Mouse (Mus musculus): ENCODE measurements around the gene Arhgef7. TPM values are rescaled to one million over a fixed set of nuclear protein-coding genes. Genes with fewer than 3 reads are reported as not detected.

Gene Arhgef7
- polyA plus RNA-seq, 1 experiment from 2014 or later, result 46.4 TPM

GRCm38 (mm10) chr8:11752338-11752737 lies 24.8 kb downstream of the Arhgef7 start:
- Histone ChIP-seq H3K4me1 (ENCODE audit: control insufficient read depth, insufficient read depth, low read length) (peaks cover 41% of the 10 kb centered on the region), H3K36me3 (ENCODE audit: control insufficient read depth, insufficient read depth, low read length) (no peaks in the 10 kb centered on the region), H3K27ac (ENCODE audit: low read depth, low read length) (no peak overlapping the region), H3K4me3 (ENCODE audit: low read depth, low read length) (no peak overlapping the region), H3K9ac (ENCODE audit: low read depth, low read length) (no peak overlapping the region), H3K27me3 (ENCODE audit: control insufficient read depth, insufficient read depth, low read length) (no peaks in the 10 kb centered on the region), H3K9me3 (replicated peaks; ENCODE audit: control insufficient read depth, low read length) (no peaks in the 10 kb centered on the region), H3K4me2 (no peak overlapping the region)
- ATAC-seq (replicated peaks; ENCODE audit: insufficient number of reproducible peaks, low FRiP score, low TSS enrichment), result no peak
- WGBS (ENCODE audit: insufficient replicate concordance), result 69% methylated on average over 3 of the region's 3 CpGs

GRCm38 (mm10) chr8:11753155-11753941 lies 25.8 kb downstream of the Arhgef7 start:
- no peak overlapping the region for H3K9ac ChIP-seq (ENCODE audit: low read depth, low read length)
- peaks cover 34% of the 10 kb centered on the region for H3K4me1 ChIP-seq (ENCODE audit: control insufficient read depth, insufficient read depth, low read length)
- H3K27ac ChIP-seq (ENCODE audit: low read depth, low read length), result no peak overlapping the region
- WGBS (ENCODE audit: insufficient replicate concordance), result 57% methylated on average over 11 of the region's 11 CpGs
- H3K36me3 ChIP-seq (ENCODE audit: control insufficient read depth, insufficient read depth, low read length), result no peaks in the 10 kb centered on the region
- no peak for ATAC-seq (replicated peaks; ENCODE audit: insufficient number of reproducible peaks, low FRiP score, low TSS enrichment)
- no peak overlapping the region for H3K4me2 ChIP-seq
- no peaks in the 10 kb centered on the region for H3K27me3 ChIP-seq (ENCODE audit: control insufficient read depth, insufficient read depth, low read length)
- H3K4me3 ChIP-seq (ENCODE audit: low read depth, low read length), result no peak overlapping the region
- no peaks in the 10 kb centered on the region for H3K9me3 ChIP-seq (replicated peaks; ENCODE audit: control insufficient read depth, low read length)

GRCm38 (mm10) chr8:11754723-11755122 lies 27.2 kb downstream of the Arhgef7 start:
- H3K4me2 ChIP-seq, result no peak overlapping the region
- H3K9me3 ChIP-seq (replicated peaks; ENCODE audit: control insufficient read depth, low read length), result no peaks in the 10 kb centered on the region
- H3K27ac ChIP-seq (ENCODE audit: low read depth, low read length), result no peak overlapping the region
- H3K9ac ChIP-seq (ENCODE audit: low read depth, low read length), result no peak overlapping the region
- ATAC-seq (replicated peaks; ENCODE audit: insufficient number of reproducible peaks, low FRiP score, low TSS enrichment), result no peak
- no peaks in the 10 kb centered on the region for H3K27me3 ChIP-seq (ENCODE audit: control insufficient read depth, insufficient read depth, low read length)
- H3K36me3 ChIP-seq (ENCODE audit: control insufficient read depth, insufficient read depth, low read length), result no peaks in the 10 kb centered on the region
- H3K4me1 ChIP-seq (ENCODE audit: control insufficient read depth, insufficient read depth, low read length), result peaks cover 32% of the 10 kb centered on the region
- no peak overlapping the region for H3K4me3 ChIP-seq (ENCODE audit: low read depth, low read length)

- WGBS (ENCODE audit: insufficient replicate concordance), result 17% methylated on average over 5 of the region's 5 CpGs
- ATAC-seq (replicated peaks; ENCODE audit: insufficient number of reproducible peaks, low FRiP score, low TSS enrichment), result no peak
- H3K4me2 ChIP-seq, result no peak overlapping the region
- H3K4me1 ChIP-seq (ENCODE audit: control insufficient read depth, insufficient read depth, low read length), result peaks cover 24% of the 10 kb centered on the region
- H3K9ac ChIP-seq (ENCODE audit: low read depth, low read length), result no peak overlapping the region
- H3K9me3 ChIP-seq (replicated peaks; ENCODE audit: control insufficient read depth, low read length), result no peaks in the 10 kb centered on the region
- H3K27ac ChIP-seq (ENCODE audit: low read depth, low read length), result no peak overlapping the region
- no peaks in the 10 kb centered on the region for H3K36me3 ChIP-seq (ENCODE audit: control insufficient read depth, insufficient read depth, low read length)
- no peak overlapping the region for H3K4me3 ChIP-seq (ENCODE audit: low read depth, low read length)
- no peaks in the 10 kb centered on the region for H3K27me3 ChIP-seq (ENCODE audit: control insufficient read depth, insufficient read depth, low read length)
These were observed 28.4 kb downstream of the Arhgef7 start for GRCm38 (mm10) chr8:11755873-11756272.

GRCm38 (mm10) chr8:11757568-11758481 lies 30.3 kb downstream of the Arhgef7 start:
- ATAC-seq (replicated peaks; ENCODE audit: insufficient number of reproducible peaks, low FRiP score, low TSS enrichment), result peak; percentile 89
- Histone ChIP-seq H3K9me3 (replicated peaks; ENCODE audit: control insufficient read depth, low read length) (no peaks in the 10 kb centered on the region), H3K27ac (ENCODE audit: low read depth, low read length) (peak overlapping the region; percentile 81), H3K4me2 (peak overlapping the region; percentile 88), H3K36me3 (ENCODE audit: control insufficient read depth, insufficient read depth, low read length) (no peaks in the 10 kb centered on the region), H3K9ac (ENCODE audit: low read depth, low read length) (peak overlapping the region; percentile 89), H3K27me3 (ENCODE audit: control insufficient read depth, insufficient read depth, low read length) (no peaks in the 10 kb centered on the region), H3K4me3 (ENCODE audit: low read depth, low read length) (peak overlapping the region; percentile 92), H3K4me1 (ENCODE audit: control insufficient read depth, insufficient read depth, low read length) (peaks cover 23% of the 10 kb centered on the region)
- WGBS (ENCODE audit: insufficient replicate concordance), result 3% methylated on average over 55 of the region's 59 CpGs

GRCm38 (mm10) chr8:11758482-11759281 lies 31.2 kb downstream of the Arhgef7 start:
- peak overlapping the region; percentile 92 for H3K4me3 ChIP-seq (ENCODE audit: low read depth, low read length)
- no peaks in the 10 kb centered on the region for H3K27me3 ChIP-seq (ENCODE audit: control insufficient read depth, insufficient read depth, low read length)
- peak overlapping the region; percentile 88 for H3K4me2 ChIP-seq
- H3K27ac ChIP-seq (ENCODE audit: low read depth, low read length), result peak overlapping the region; percentile 81
- WGBS (ENCODE audit: insufficient replicate concordance), result 1% methylated on average over 44 of the region's 53 CpGs
- peak; percentile 6 for ATAC-seq (replicated peaks; ENCODE audit: insufficient number of reproducible peaks, low FRiP score, low TSS enrichment)
- H3K9ac ChIP-seq (ENCODE audit: low read depth, low read length), result peak overlapping the region; percentile 89
- H3K36me3 ChIP-seq (ENCODE audit: control insufficient read depth, insufficient read depth, low read length), result no peaks in the 10 kb centered on the region
- H3K4me1 ChIP-seq (ENCODE audit: control insufficient read depth, insufficient read depth, low read length), result peaks cover 16% of the 10 kb centered on the region
- H3K9me3 ChIP-seq (replicated peaks; ENCODE audit: control insufficient read depth, low read length), result no peaks in the 10 kb centered on the region

- H3K27me3 ChIP-seq (ENCODE audit: control insufficient read depth, insufficient read depth, low read length), result no peaks in the 10 kb centered on the region
- WGBS (ENCODE audit: insufficient replicate concordance), result 87% methylated on average over 6 of the region's 6 CpGs
- no peaks in the 10 kb centered on the region for H3K9me3 ChIP-seq (replicated peaks; ENCODE audit: control insufficient read depth, low read length)
- H3K4me2 ChIP-seq, result no peak overlapping the region
- no peak overlapping the region for H3K9ac ChIP-seq (ENCODE audit: low read depth, low read length)
- ATAC-seq (replicated peaks; ENCODE audit: insufficient number of reproducible peaks, low FRiP score, low TSS enrichment), result no peak
- no peak overlapping the region for H3K4me3 ChIP-seq (ENCODE audit: low read depth, low read length)
- H3K27ac ChIP-seq (ENCODE audit: low read depth, low read length), result no peak overlapping the region
- H3K4me1 ChIP-seq (ENCODE audit: control insufficient read depth, insufficient read depth, low read length), result peaks cover 16% of the 10 kb centered on the region
- H3K36me3 ChIP-seq (ENCODE audit: control insufficient read depth, insufficient read depth, low read length), result 0 out of 2 replicates have a peak, but pooled peaks cover under 1% of the 10 kb centered on the region
These were observed 34.0 kb downstream of the Arhgef7 start for GRCm38 (mm10) chr8:11761551-11761950.

- H3K9me3 ChIP-seq (replicated peaks; ENCODE audit: control insufficient read depth, low read length), result no peaks in the 10 kb centered on the region
- no peaks in the 10 kb centered on the region for H3K27me3 ChIP-seq (ENCODE audit: control insufficient read depth, insufficient read depth, low read length)
- H3K4me2 ChIP-seq, result no peak overlapping the region
- H3K27ac ChIP-seq (ENCODE audit: low read depth, low read length), result no peak overlapping the region
- no peak overlapping the region for H3K4me3 ChIP-seq (ENCODE audit: low read depth, low read length)
- peaks cover 16% of the 10 kb centered on the region for H3K4me1 ChIP-seq (ENCODE audit: control insufficient read depth, insufficient read depth, low read length)
- H3K36me3 ChIP-seq (ENCODE audit: control insufficient read depth, insufficient read depth, low read length), result 0 out of 2 replicates have a peak, but pooled peaks cover 2% of the 10 kb centered on the region
- no peak for ATAC-seq (replicated peaks; ENCODE audit: insufficient number of reproducible peaks, low FRiP score, low TSS enrichment)
- H3K9ac ChIP-seq (ENCODE audit: low read depth, low read length), result no peak overlapping the region
- WGBS (ENCODE audit: insufficient replicate concordance), result 71% methylated on average over 5 of the region's 5 CpGs
These were observed 34.5 kb downstream of the Arhgef7 start for GRCm38 (mm10) chr8:11762048-11762447.
